Mouse (Mus musculus): ENCODE data around the gene Gm20696. TPM values are rescaled to one million over a fixed set of nuclear protein-coding genes. Genes with fewer than 3 reads are reported as not detected.

Gm20696 gene
- polyA plus RNA-seq, 2 experiments, result 2.0 to 5.9 TPM

DNA sequence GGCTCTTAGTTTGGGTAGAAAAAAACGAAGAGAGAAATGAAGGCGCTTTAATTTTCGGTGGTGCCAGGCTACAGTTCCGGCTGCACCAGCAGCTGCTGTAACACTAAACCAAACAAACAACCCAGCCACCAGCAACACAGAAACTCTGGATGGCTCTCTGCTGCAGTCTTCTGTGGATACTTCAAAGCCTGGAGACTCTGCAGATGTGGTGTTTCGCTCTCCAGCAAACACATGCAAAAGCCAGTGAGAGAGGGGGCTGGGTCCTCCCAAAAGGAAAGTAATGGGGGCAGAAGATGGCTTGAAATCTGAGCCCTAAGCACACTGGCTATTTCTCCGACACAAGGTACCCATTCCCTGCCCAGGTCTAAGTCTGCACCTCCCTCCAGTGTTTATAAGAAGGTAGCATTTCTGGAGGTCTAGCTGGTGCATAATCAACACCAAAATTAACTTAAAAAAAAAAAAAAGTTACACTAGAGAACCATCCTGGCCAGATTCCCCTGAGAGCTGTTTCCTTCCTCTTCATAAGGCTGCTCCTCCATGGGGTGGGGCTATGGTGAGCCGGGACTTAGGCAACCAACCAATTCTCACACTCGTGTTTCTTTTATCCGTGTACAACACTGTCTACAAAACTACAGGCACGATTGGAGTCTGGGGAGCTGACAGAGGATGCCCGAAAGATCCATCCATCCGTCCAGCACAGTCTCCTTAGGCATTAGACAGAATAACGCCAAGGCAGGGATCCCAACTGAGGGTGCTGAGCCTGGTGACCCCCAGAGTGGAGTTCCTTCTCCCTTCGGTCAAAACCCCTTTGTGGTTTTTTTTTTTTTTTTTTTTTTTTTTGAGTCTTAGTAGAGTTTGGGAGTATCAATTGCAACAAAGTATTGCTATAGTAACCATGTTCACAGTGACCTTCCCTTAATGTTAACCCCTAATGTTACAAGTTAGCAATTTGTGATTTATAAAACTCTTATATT, 55.9 kb downstream of the Gm20696 start:
- TF ChIP-seq POLR2A (IDR thresholded peaks at IDR 0.05; ENCODE audit: borderline replicate concordance, extremely low read depth, insufficient read depth, insufficient read length), result no peak
- H3K4me2 ChIP-seq (replicated peaks; ENCODE audit: low read depth, low read length, severe bottlenecking), result peak overlapping the region; percentile 28; the same call in 1 of the 2 replicates
- peak; percentile 54 for DNase-seq (ENCODE audit: low spot score)
- peaks cover 25% of the 10 kb centered on the region for H3K4me1 ChIP-seq (ENCODE audit: control insufficient read depth, insufficient read depth, low read length)
- 22% methylated on average over 14 of the region's 14 CpGs for WGBS
- H3K27me3 ChIP-seq (ENCODE audit: control insufficient read depth, insufficient read depth, low read length), result no peaks in the 10 kb centered on the region
- no peak overlapping the region for H3K9ac ChIP-seq (ENCODE audit: low read depth, low read length, severe bottlenecking)
- H3K4me3 ChIP-seq (replicated peaks; ENCODE audit: low read length), result no peak overlapping the region
- no peaks in the 10 kb centered on the region for H3K9me3 ChIP-seq (ENCODE audit: control insufficient read depth, low read length)
- no peaks in the 10 kb centered on the region for H3K36me3 ChIP-seq (ENCODE audit: control insufficient read depth, insufficient read depth, low read length)
- no peak overlapping the region; the same call in 1 of the 2 replicates for H3K27ac ChIP-seq (replicated peaks; ENCODE audit: low read depth, low read length)
- peak; percentile 62; the same call in 1 of the 2 replicates for ATAC-seq (ENCODE audit: low FRiP score, low read depth)

DNA sequence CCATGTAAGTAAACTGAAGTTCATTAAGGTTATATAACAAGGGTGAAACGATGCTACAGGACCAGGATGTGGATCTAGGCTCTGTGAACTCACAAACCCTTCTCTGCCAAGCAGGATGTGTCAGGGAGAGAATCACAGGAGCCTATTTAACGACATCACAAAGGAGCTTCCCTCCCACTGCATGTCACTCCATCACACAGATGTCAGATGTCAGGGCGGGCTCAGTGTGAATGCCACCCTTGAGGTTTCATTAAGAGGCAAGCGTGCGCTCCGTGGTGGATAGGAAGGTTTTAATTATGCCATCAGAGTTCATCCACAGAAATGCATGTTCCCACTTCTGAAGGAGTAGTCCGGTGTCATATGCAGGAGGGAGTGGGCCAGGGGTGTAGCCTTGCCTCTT, 60.5 kb downstream of the Gm20696 start:
- H3K4me3 ChIP-seq (replicated peaks; ENCODE audit: low read length), result no peak overlapping the region
- TF ChIP-seq POLR2A (IDR thresholded peaks at IDR 0.05; ENCODE audit: borderline replicate concordance, extremely low read depth, insufficient read depth, insufficient read length), result no peak
- no peaks in the 10 kb centered on the region for H3K36me3 ChIP-seq (ENCODE audit: control insufficient read depth, insufficient read depth, low read length)
- H3K27me3 ChIP-seq (ENCODE audit: control insufficient read depth, insufficient read depth, low read length), result no peaks in the 10 kb centered on the region
- ATAC-seq (ENCODE audit: low FRiP score, low read depth) (no peak), DNase-seq (ENCODE audit: low spot score) (no peak)
- H3K27ac ChIP-seq (replicated peaks; ENCODE audit: low read depth, low read length), result no peak overlapping the region
- no peak overlapping the region for H3K4me2 ChIP-seq (replicated peaks; ENCODE audit: low read depth, low read length, severe bottlenecking)
- H3K9ac ChIP-seq (ENCODE audit: low read depth, low read length, severe bottlenecking), result no peak overlapping the region
- no peaks in the 10 kb centered on the region for H3K9me3 ChIP-seq (ENCODE audit: control insufficient read depth, low read length)
- 72% methylated on average over 7 of the region's 7 CpGs for WGBS
- peaks cover 15% of the 10 kb centered on the region for H3K4me1 ChIP-seq (ENCODE audit: control insufficient read depth, insufficient read depth, low read length)

DNA sequence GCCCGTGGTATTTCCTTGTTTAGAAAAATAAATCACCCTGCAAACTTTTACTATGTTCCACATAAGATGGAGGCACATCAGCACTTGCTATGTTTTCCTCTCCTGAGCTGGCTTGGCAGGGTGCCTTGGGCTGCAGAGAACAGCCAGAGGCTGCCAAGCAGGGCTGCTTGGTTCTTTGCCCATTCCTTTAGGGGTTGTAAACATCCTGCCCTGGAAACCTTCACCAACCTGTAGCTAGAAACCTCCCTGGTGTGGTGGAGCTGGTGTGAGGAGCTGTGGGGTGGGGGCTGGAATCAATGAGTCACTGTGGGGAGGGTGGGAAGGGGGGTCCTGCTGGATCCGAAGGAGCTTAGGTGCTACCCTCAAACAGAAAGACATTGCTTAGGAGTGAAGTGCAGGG, 61.8 kb downstream of the Gm20696 start:
- no peak overlapping the region for H3K4me3 ChIP-seq (replicated peaks; ENCODE audit: low read length)
- 38% methylated on average over 2 of the region's 2 CpGs for WGBS
- TF ChIP-seq POLR2A (IDR thresholded peaks at IDR 0.05; ENCODE audit: borderline replicate concordance, extremely low read depth, insufficient read depth, insufficient read length), result no peak
- peak; percentile 84 for DNase-seq (ENCODE audit: low spot score)
- H3K4me2 ChIP-seq (replicated peaks; ENCODE audit: low read depth, low read length, severe bottlenecking), result no peak overlapping the region
- H3K9me3 ChIP-seq (ENCODE audit: control insufficient read depth, low read length), result no peaks in the 10 kb centered on the region
- H3K36me3 ChIP-seq (ENCODE audit: control insufficient read depth, insufficient read depth, low read length), result no peaks in the 10 kb centered on the region
- no peak overlapping the region for H3K27ac ChIP-seq (replicated peaks; ENCODE audit: low read depth, low read length)
- ATAC-seq (ENCODE audit: low FRiP score, low read depth), result peak; percentile 64
- H3K27me3 ChIP-seq (ENCODE audit: control insufficient read depth, insufficient read depth, low read length), result no peaks in the 10 kb centered on the region
- H3K9ac ChIP-seq (ENCODE audit: low read depth, low read length, severe bottlenecking), result no peak overlapping the region
- H3K4me1 ChIP-seq (ENCODE audit: control insufficient read depth, insufficient read depth, low read length), result peaks cover 18% of the 10 kb centered on the region

DNA sequence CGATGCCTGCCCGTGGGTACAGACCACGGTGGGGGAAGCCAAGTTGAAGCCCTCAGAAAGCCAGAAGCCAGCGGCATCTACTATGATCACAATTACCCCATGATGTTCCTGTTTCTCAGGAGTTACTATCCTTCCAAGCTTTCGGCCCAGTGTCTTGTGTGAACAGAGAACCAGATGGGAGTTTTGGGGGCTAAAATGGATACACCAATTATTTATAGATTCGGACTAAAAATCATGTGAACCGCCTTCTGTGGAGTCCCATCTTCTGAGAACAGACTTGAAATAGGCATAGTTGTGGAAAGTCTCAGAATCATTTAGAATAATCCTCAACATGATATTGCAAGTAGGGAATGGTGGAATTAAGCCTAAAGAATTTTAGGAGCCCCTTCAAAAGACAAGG, 64.2 kb downstream of the Gm20696 start:
- WGBS, result 89% methylated on average over 7 of the region's 7 CpGs
- Histone ChIP-seq H3K27me3 (ENCODE audit: control insufficient read depth, insufficient read depth, low read length) (no peaks in the 10 kb centered on the region), H3K4me2 (replicated peaks; ENCODE audit: low read depth, low read length, severe bottlenecking) (no peak overlapping the region), H3K4me1 (ENCODE audit: control insufficient read depth, insufficient read depth, low read length) (peaks cover 24% of the 10 kb centered on the region), H3K9ac (ENCODE audit: low read depth, low read length, severe bottlenecking) (no peak overlapping the region), H3K36me3 (ENCODE audit: control insufficient read depth, insufficient read depth, low read length) (no peaks in the 10 kb centered on the region), H3K9me3 (ENCODE audit: control insufficient read depth, low read length) (no peaks in the 10 kb centered on the region), H3K27ac (replicated peaks; ENCODE audit: low read depth, low read length) (no peak overlapping the region), H3K4me3 (replicated peaks; ENCODE audit: low read length) (no peak overlapping the region)
- no peak for DNase-seq (ENCODE audit: low spot score)
- no peak for ATAC-seq (ENCODE audit: low FRiP score, low read depth)
- no peak for TF ChIP-seq POLR2A (IDR thresholded peaks at IDR 0.05; ENCODE audit: borderline replicate concordance, extremely low read depth, insufficient read depth, insufficient read length)

DNA sequence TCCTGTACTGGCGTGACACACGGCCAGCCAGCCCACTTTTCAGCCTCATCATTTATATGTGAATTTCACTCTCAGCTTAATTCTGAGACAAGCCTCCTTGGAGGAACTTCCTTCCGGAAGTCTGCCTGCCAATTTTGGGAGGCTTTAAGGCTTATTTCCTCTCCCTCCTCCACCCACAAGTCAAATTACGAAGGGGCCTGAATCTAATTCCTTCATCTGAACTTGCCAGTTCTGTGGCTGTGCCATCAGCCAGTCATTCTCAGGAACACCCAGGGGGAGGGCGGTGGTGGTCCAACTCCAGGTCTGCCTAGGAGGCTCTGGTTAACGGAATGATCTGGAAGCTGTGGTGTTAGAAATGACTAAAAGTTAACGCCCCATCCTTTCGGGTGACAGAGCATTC, 65.7 kb downstream of the Gm20696 start:
- H3K4me1 ChIP-seq (ENCODE audit: control insufficient read depth, insufficient read depth, low read length), result peaks cover 24% of the 10 kb centered on the region
- H3K36me3 ChIP-seq (ENCODE audit: control insufficient read depth, insufficient read depth, low read length), result no peaks in the 10 kb centered on the region
- H3K4me3 ChIP-seq (replicated peaks; ENCODE audit: low read length), result no peak overlapping the region
- TF ChIP-seq POLR2A (IDR thresholded peaks at IDR 0.05; ENCODE audit: borderline replicate concordance, extremely low read depth, insufficient read depth, insufficient read length), result no peak
- H3K27ac ChIP-seq (replicated peaks; ENCODE audit: low read depth, low read length), result 0 out of 2 replicates have a peak overlapping the region, but pooled peaks have one; percentile 30
- no peak overlapping the region for H3K4me2 ChIP-seq (replicated peaks; ENCODE audit: low read depth, low read length, severe bottlenecking)
- DNase-seq (ENCODE audit: low spot score) (no peak), ATAC-seq (ENCODE audit: low FRiP score, low read depth) (no peak)
- no peaks in the 10 kb centered on the region for H3K9me3 ChIP-seq (ENCODE audit: control insufficient read depth, low read length)
- 53% methylated on average over 8 of the region's 8 CpGs for WGBS
- no peaks in the 10 kb centered on the region for H3K27me3 ChIP-seq (ENCODE audit: control insufficient read depth, insufficient read depth, low read length)
- no peak overlapping the region for H3K9ac ChIP-seq (ENCODE audit: low read depth, low read length, severe bottlenecking)
